ENCODE assay signal across 24 mouse cellular contexts in genomic region chr7:100181614-100182013, GRCm38 (mm10). TPM values are rescaled to one million over a fixed set of nuclear protein-coding genes. Genes with fewer than 3 reads are reported as not detected.
DNase-seq lines count a peak whose midpoint lies in the region; ATAC-seq and TF ChIP-seq lines count a peak whose summit lies in the region.
"Had no signal": no experiment of that assay in that cellular context is flagged by ENCODE, and none has a peak within 500 bp of the region (broad histone marks: within the 10 kb centered on the region; RNA-seq: fewer than 3 reads in every experiment).

No protein-coding gene starts in this region.

- 78% methylated on average over 3 of the region's 3 CpGs for WGBS in heart, embryonic 11.5 days (ENCODE audit: insufficient replicate concordance)
- WGBS in midbrain, embryonic 11.5 days: 86% methylated on average over 3 of the region's 3 CpGs
- 75% methylated on average over 3 of the region's 3 CpGs for WGBS in midbrain, postnatal 0 days
- WGBS in intestine, embryonic 15.5 days: 66% methylated on average over 3 of the region's 3 CpGs
- 16% methylated on average over 3 of the region's 3 CpGs for WGBS in small intestine, adult 2 months
- WGBS in liver, postnatal 0 days (ENCODE audit: insufficient replicate concordance): 74% methylated on average over 3 of the region's 3 CpGs

- no peak overlapping the region for H3K4me2 ChIP-seq in heart, embryonic 11.5 days
- H3K4me2 ChIP-seq in midbrain, embryonic 11.5 days: no peak overlapping the region
- H3K4me2 ChIP-seq in midbrain, postnatal 0 days (ENCODE audit: low read depth, low read length, poor library complexity, severe bottlenecking): no peak overlapping the region
- peak overlapping the region; percentile 81; the same call in 1 of the 2 replicates for H3K4me2 ChIP-seq in intestine, embryonic 15.5 days (replicated peaks)
- no peak overlapping the region for H3K4me2 ChIP-seq in liver, postnatal 0 days (ENCODE audit: low read depth, low read length)
- H3K4me2 ChIP-seq: embryonic facial prominence, embryonic 12.5 days; embryonic facial prominence, embryonic 15.5 days; forebrain, embryonic 12.5 days; forebrain, embryonic 15.5 days; hindbrain, embryonic 12.5 days; hindbrain, embryonic 15.5 days had no signal

- no peak overlapping the region for H3K4me3 ChIP-seq in heart, embryonic 11.5 days (ENCODE audit: low read depth, low read length)
- no peak overlapping the region for H3K4me3 ChIP-seq in midbrain, embryonic 11.5 days (ENCODE audit: low read depth, low read length)
- no peak overlapping the region for H3K4me3 ChIP-seq in midbrain, postnatal 0 days (ENCODE audit: low read depth, low read length)
- H3K4me3 ChIP-seq in intestine, embryonic 15.5 days (replicated peaks): no peak overlapping the region
- no peak overlapping the region for H3K4me3 ChIP-seq in small intestine, adult 2 months (ENCODE audit: low read depth, low read length)
- H3K4me3 ChIP-seq in liver, postnatal 0 days (ENCODE audit: low read depth, low read length): no peak overlapping the region
- H3K4me3 ChIP-seq: embryonic facial prominence, embryonic 12.5 days; embryonic facial prominence, embryonic 15.5 days; forebrain, embryonic 12.5 days; forebrain, embryonic 15.5 days; heart, adult 2 months; heart, embryonic 10.5 days; hindbrain, embryonic 12.5 days; hindbrain, embryonic 15.5 days had no signal

- H3K36me3 ChIP-seq in heart, embryonic 11.5 days (ENCODE audit: control insufficient read depth, insufficient read depth, low read length): no peaks in the 10 kb centered on the region
- no peaks in the 10 kb centered on the region for H3K36me3 ChIP-seq in midbrain, embryonic 11.5 days (ENCODE audit: control insufficient read depth, insufficient read depth, low read length)
- H3K36me3 ChIP-seq in midbrain, postnatal 0 days (ENCODE audit: insufficient read depth, low read length): no peaks in the 10 kb centered on the region
- no peaks in the 10 kb centered on the region for H3K36me3 ChIP-seq in intestine, embryonic 15.5 days
- peaks cover 10% of the 10 kb centered on the region for H3K36me3 ChIP-seq in small intestine, adult 2 months (ENCODE audit: control insufficient read depth, insufficient read depth, low read length)
- no peaks in the 10 kb centered on the region for H3K36me3 ChIP-seq in liver, postnatal 0 days (replicated peaks; ENCODE audit: insufficient read depth, low read length)
- H3K36me3 ChIP-seq: embryonic facial prominence, embryonic 12.5 days; embryonic facial prominence, embryonic 15.5 days; forebrain, embryonic 12.5 days; forebrain, embryonic 15.5 days; heart, embryonic 10.5 days; hindbrain, embryonic 12.5 days; hindbrain, embryonic 15.5 days had no signal

- H3K27me3 ChIP-seq in heart, embryonic 11.5 days (ENCODE audit: control insufficient read depth, insufficient read depth, low read length): peaks cover 38% of the 10 kb centered on the region
- peaks cover 35% of the 10 kb centered on the region for H3K27me3 ChIP-seq in midbrain, embryonic 11.5 days (ENCODE audit: control insufficient read depth, insufficient read depth, low read length)
- H3K27me3 ChIP-seq in midbrain, postnatal 0 days (ENCODE audit: insufficient read depth, low read length): peaks cover 26% of the 10 kb centered on the region
- 0 out of 2 replicates have a peak, but pooled peaks cover 4% of the 10 kb centered on the region for H3K27me3 ChIP-seq in intestine, embryonic 15.5 days (replicated peaks)
- no peaks in the 10 kb centered on the region for H3K27me3 ChIP-seq in small intestine, adult 2 months (ENCODE audit: control insufficient read depth, insufficient read depth, low read length)
- H3K27me3 ChIP-seq in liver, postnatal 0 days (ENCODE audit: insufficient read depth, low read length): peaks cover 25% of the 10 kb centered on the region

- ATAC-seq in heart, embryonic 11.5 days (replicated peaks; ENCODE audit: insufficient number of reproducible peaks, low FRiP score, low TSS enrichment): no peak
- ATAC-seq in midbrain, embryonic 11.5 days (ENCODE audit: low FRiP score): no peak
- no peak for ATAC-seq in midbrain, postnatal 0 days (ENCODE audit: low FRiP score)
- no peak for ATAC-seq in intestine, embryonic 15.5 days
- no peak for ATAC-seq in liver, postnatal 0 days
- ATAC-seq: activated CD4-positive, CD25-positive, alpha-beta regulatory T cell, adult 4 months; forebrain, embryonic 15.5 days had no signal

- DNase-seq in heart, adult 11 months: peak; percentile 73
- DNase-seq in midbrain, embryonic 11.5 days (ENCODE audit: low spot score, missing footprints): peak; percentile 41
- DNase-seq in midbrain, postnatal 0 days (ENCODE audit: low spot score): no peak
- no peak for DNase-seq in liver, postnatal 0 days
- DNase-seq in urinary bladder, postnatal 25 days (ENCODE audit: low spot score): no peak
- DNase-seq: adrenal gland, adult 8-10 months; adrenal gland, postnatal 25 days; cerebellum, adult 18-20 months; cerebellum, adult 9-11 months; cerebellum, postnatal 25 days; gastrocnemius, postnatal 14 days had no signal

- no peak for TF ChIP-seq CTCF in midbrain, postnatal 0 days (IDR thresholded peaks at IDR 0.05)
- no peak for TF ChIP-seq CTCF in small intestine, adult 2 months (IDR thresholded peaks at IDR 0.05; ENCODE audit: extremely low read depth, insufficient read length, insufficient replicate concordance, low read depth, low read length)
- TF ChIP-seq CTCF in liver, postnatal 0 days (IDR thresholded peaks at IDR 0.05; ENCODE audit: low read depth): no peak

- no peak overlapping the region for H3K27ac ChIP-seq in heart, embryonic 11.5 days (ENCODE audit: low read depth, low read length)
- H3K27ac ChIP-seq in midbrain, embryonic 11.5 days (ENCODE audit: low read depth, low read length): no peak overlapping the region
- H3K27ac ChIP-seq in midbrain, postnatal 0 days (ENCODE audit: low read depth, low read length): no peak overlapping the region
- H3K27ac ChIP-seq in intestine, embryonic 15.5 days: no peak overlapping the region
- H3K27ac ChIP-seq in small intestine, adult 2 months (ENCODE audit: insufficient read depth, low read depth, low read length): peak overlapping the region; percentile 62
- no peak overlapping the region for H3K27ac ChIP-seq in liver, postnatal 0 days (ENCODE audit: low read depth)
- H3K27ac ChIP-seq: embryonic facial prominence, embryonic 12.5 days; embryonic facial prominence, embryonic 15.5 days; forebrain, embryonic 12.5 days; forebrain, embryonic 15.5 days; heart, adult 2 months; heart, embryonic 10.5 days; hindbrain, embryonic 12.5 days; hindbrain, embryonic 15.5 days had no signal

- H3K9me3 ChIP-seq in heart, embryonic 11.5 days (replicated peaks; ENCODE audit: control insufficient read depth, low read length): no peaks in the 10 kb centered on the region
- H3K9me3 ChIP-seq in midbrain, embryonic 11.5 days (ENCODE audit: control insufficient read depth, low read length): no peaks in the 10 kb centered on the region
- H3K9me3 ChIP-seq in midbrain, postnatal 0 days (ENCODE audit: low read length): no peaks in the 10 kb centered on the region
- H3K9me3 ChIP-seq in intestine, embryonic 15.5 days: no peaks in the 10 kb centered on the region
- H3K9me3 ChIP-seq in liver, postnatal 0 days (ENCODE audit: low read length): no peaks in the 10 kb centered on the region
- H3K9me3 ChIP-seq: embryonic facial prominence, embryonic 12.5 days; embryonic facial prominence, embryonic 15.5 days; forebrain, embryonic 12.5 days; forebrain, embryonic 15.5 days; heart, embryonic 10.5 days; hindbrain, embryonic 12.5 days; hindbrain, embryonic 15.5 days had no signal

- TF ChIP-seq EP300 in liver, postnatal 0 days (IDR thresholded peaks at IDR 0.05; ENCODE audit: low read depth): no peak

- no peaks in the 10 kb centered on the region for H3K4me1 ChIP-seq in heart, embryonic 11.5 days (ENCODE audit: control insufficient read depth, insufficient read depth, low read length)
- H3K4me1 ChIP-seq in midbrain, embryonic 11.5 days (ENCODE audit: control insufficient read depth, insufficient read depth, low read length): peaks cover 7% of the 10 kb centered on the region; the same call in 1 of the 2 replicates
- no peaks in the 10 kb centered on the region for H3K4me1 ChIP-seq in midbrain, postnatal 0 days (ENCODE audit: insufficient read depth, low read length)
- peaks cover 16% of the 10 kb centered on the region; the same call in 1 of the 2 replicates for H3K4me1 ChIP-seq in intestine, embryonic 15.5 days (replicated peaks)
- H3K4me1 ChIP-seq in small intestine, adult 2 months (ENCODE audit: control insufficient read depth, insufficient read depth, insufficient read length, low read length): peaks cover 3% of the 10 kb centered on the region; the same call in 1 of the 2 replicates
- peaks cover 20% of the 10 kb centered on the region for H3K4me1 ChIP-seq in liver, postnatal 0 days (ENCODE audit: insufficient read depth)

- TF ChIP-seq POLR2A in small intestine, adult 2 months (IDR thresholded peaks at IDR 0.05; ENCODE audit: low read depth, low read length): no peak

- H3K9ac ChIP-seq in heart, embryonic 11.5 days (ENCODE audit: low read depth, low read length): no peak overlapping the region
- H3K9ac ChIP-seq in midbrain, embryonic 11.5 days (ENCODE audit: low read length): no peak overlapping the region
- H3K9ac ChIP-seq in midbrain, postnatal 0 days (replicated peaks; ENCODE audit: low read length, poor library complexity, severe bottlenecking): no peak overlapping the region
- no peak overlapping the region for H3K9ac ChIP-seq in intestine, embryonic 15.5 days
- no peak overlapping the region for H3K9ac ChIP-seq in liver, postnatal 0 days (replicated peaks)
- H3K9ac ChIP-seq: embryonic facial prominence, embryonic 12.5 days; embryonic facial prominence, embryonic 15.5 days; forebrain, embryonic 12.5 days; forebrain, embryonic 15.5 days; hindbrain, embryonic 12.5 days; hindbrain, embryonic 15.5 days had no signal

RNA-seq across cellular contexts. Expression of gene Kcne3, which starts 5.3 kb away (rescaled TPM):
- polyA plus RNA-seq in heart, embryonic 11.5 days (2014; fragmentation: Nextera tagmentation; extraction: Ambion mirVana): 5.7 and 5.9 TPM in 2 replicates
- polyA plus RNA-seq in midbrain, embryonic 11.5 days (2014; fragmentation: Nextera tagmentation; extraction: Ambion mirVana): 1.1 and 3.0 TPM in 2 replicates
- total RNA-seq in midbrain, postnatal 0 days (2014; rRNA removed): not detected in 2 replicates
- 0.27 TPM in 1 of 2 replicates, not detected in the other for polyA plus RNA-seq in midbrain, postnatal 0 days (2015; fragmentation: Nextera tagmentation; extraction: Ambion mirVana)
- polyA plus RNA-seq in intestine, embryonic 15.5 days (2015; fragmentation: Nextera tagmentation; extraction: Ambion mirVana): 58.7 and 63.1 TPM in 2 replicates
- polyA plus RNA-seq in small intestine, adult 2 months (2012; rRNA removed): 94.9 and 97.8 TPM in 2 replicates
- polyA plus RNA-seq in liver, postnatal 0 days (2015; fragmentation: Nextera tagmentation; extraction: Ambion mirVana): 1.4 and 1.6 TPM in 2 replicates
- total RNA-seq: ES-E14 had no signal
- polyA plus RNA-seq: activated CD4-positive, CD25-positive, alpha-beta regulatory T cell, adult 4 months had no signal

RNA-seq across cellular contexts. Expression of gene Lipt2, which starts 22.5 kb away (rescaled TPM):
- polyA plus RNA-seq in heart, embryonic 11.5 days (2014; fragmentation: Nextera tagmentation; extraction: Ambion mirVana): 12.8 and 17.3 TPM in 2 replicates
- 16.7 and 18.7 TPM in 2 replicates for polyA plus RNA-seq in midbrain, embryonic 11.5 days (2014; fragmentation: Nextera tagmentation; extraction: Ambion mirVana)
- 15.5 and 16.6 TPM in 2 replicates for total RNA-seq in midbrain, postnatal 0 days (2014; rRNA removed)
- 17.1 and 19.5 TPM in 2 replicates for polyA plus RNA-seq in midbrain, postnatal 0 days (2015; fragmentation: Nextera tagmentation; extraction: Ambion mirVana)
- polyA plus RNA-seq in intestine, embryonic 15.5 days (2015; fragmentation: Nextera tagmentation; extraction: Ambion mirVana): 21.9 and 23.0 TPM in 2 replicates
- 11.5 and 13.2 TPM in 2 replicates for polyA plus RNA-seq in small intestine, adult 2 months (2012; rRNA removed)
- 6.4 and 7.6 TPM in 2 replicates for polyA plus RNA-seq in liver, postnatal 0 days (2015; fragmentation: Nextera tagmentation; extraction: Ambion mirVana)

RNA-seq across cellular contexts. Expression of gene Pgm2l1, which starts 45.6 kb away (rescaled TPM):
- polyA plus RNA-seq in heart, embryonic 11.5 days (2014; fragmentation: Nextera tagmentation; extraction: Ambion mirVana): 2.2 and 2.6 TPM in 2 replicates
- polyA plus RNA-seq in midbrain, embryonic 11.5 days (2014; fragmentation: Nextera tagmentation; extraction: Ambion mirVana): 8.0 and 9.3 TPM in 2 replicates
- total RNA-seq in midbrain, postnatal 0 days (2014; rRNA removed): 188 and 214 TPM in 2 replicates
- polyA plus RNA-seq in midbrain, postnatal 0 days (2015; fragmentation: Nextera tagmentation; extraction: Ambion mirVana): 38.6 and 46.2 TPM in 2 replicates
- 2.3 and 2.4 TPM in 2 replicates for polyA plus RNA-seq in intestine, embryonic 15.5 days (2015; fragmentation: Nextera tagmentation; extraction: Ambion mirVana)
- 1.3 and 1.5 TPM in 2 replicates for polyA plus RNA-seq in small intestine, adult 2 months (2012; rRNA removed)
- polyA plus RNA-seq in liver, postnatal 0 days (2015; fragmentation: Nextera tagmentation; extraction: Ambion mirVana): 0.91 and 0.96 TPM in 2 replicates

Comparison
In these comparisons a context has a peak if more than half of its experiments do, and no peak if none do; other contexts are left out.
1. DNase-seq: peak in heart, adult 11 months (single experiment) and midbrain, embryonic 11.5 days (single experiment); none in midbrain, postnatal 0 days (single experiment), liver, postnatal 0 days (single experiment) and urinary bladder, postnatal 25 days (single experiment).